Mouse (Mus musculus) gastrocnemius, adult 8-10 months (tissue): ENCODE data around the gene Cep250. TPM values are rescaled to one million over a fixed set of nuclear protein-coding genes. Genes with fewer than 3 reads are reported as not detected.

Source experiments
- DNase-seq, 2 experiments: peaks; one replicate each; pipeline ENCODE4 v3.0.0; 2022; ENCODE audit warnings: low spot score in 2 of 2
- total RNA-seq, 4 experiments: library from RNA; stranded (reverse); gene quantifications; 2 replicates each; pipeline ENCODE4 v1.2.4; 2022

Cep250 gene
- total RNA-seq, 4 experiments from 2014 or later: 4.1 to 4.5 (median 4.2) TPM

DNA sequence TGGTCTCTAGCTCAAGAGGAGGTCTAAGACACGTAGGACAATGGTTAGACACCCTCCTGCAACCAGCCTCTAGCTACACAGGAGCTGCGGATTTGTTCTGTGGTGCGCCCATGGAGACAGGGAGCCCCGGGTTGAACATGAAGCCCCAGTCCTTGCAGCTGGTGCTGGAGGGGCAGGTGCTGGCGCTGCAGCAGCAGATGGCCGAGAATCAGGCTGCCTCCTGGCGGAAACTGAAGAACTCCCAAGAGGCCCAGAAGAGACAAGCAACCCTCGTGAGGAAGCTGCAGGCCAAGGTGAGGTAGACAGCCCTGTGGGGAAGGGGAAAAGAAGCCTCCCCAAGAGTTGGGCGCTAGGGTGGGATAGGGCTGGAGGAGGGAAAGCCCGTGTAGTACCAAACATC, 5.6 kb downstream of the Cep250 start:
- DNase-seq: no peak

DNA sequence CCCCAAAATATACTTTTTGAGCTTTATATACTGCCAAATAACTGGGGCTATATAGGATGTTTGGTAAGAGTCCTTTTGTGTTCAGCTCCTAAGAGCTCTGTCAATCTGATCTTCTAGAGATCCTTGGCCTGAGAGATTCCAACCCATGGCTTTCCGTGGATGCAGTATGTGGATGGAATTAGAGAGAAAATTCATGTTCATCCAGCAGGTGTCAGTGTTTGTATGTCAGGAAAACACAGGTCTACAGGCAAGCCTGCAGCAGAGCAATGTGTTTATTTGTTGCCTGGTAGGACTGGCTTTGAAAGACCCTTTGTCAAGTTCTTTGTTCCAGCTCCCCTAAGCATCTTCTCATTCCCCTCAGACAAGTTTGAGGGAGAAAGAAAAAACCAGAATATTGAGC, 6.7 kb downstream of the Cep250 start:
- no peak for DNase-seq

DNA sequence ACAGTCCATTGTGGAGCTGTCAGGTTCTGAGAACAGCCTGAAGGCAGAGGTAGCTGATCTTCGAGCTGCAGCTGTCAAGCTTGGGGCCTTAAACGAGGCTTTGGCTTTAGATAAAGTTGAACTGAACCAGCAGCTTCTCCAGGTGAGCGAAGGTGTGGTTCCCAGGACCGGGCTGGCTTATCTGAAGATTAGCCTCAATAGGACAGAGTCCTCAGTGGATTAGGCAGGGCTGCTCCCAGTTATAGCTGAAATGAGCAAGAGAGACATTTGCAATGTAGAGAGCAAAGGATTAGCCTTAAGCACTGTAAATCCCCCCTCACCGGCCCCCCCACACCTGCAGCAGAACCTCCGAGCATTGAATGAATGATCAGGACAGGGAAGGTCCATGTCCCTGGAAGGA, 17.1 kb downstream of the Cep250 start:
- DNase-seq: no peak

DNA sequence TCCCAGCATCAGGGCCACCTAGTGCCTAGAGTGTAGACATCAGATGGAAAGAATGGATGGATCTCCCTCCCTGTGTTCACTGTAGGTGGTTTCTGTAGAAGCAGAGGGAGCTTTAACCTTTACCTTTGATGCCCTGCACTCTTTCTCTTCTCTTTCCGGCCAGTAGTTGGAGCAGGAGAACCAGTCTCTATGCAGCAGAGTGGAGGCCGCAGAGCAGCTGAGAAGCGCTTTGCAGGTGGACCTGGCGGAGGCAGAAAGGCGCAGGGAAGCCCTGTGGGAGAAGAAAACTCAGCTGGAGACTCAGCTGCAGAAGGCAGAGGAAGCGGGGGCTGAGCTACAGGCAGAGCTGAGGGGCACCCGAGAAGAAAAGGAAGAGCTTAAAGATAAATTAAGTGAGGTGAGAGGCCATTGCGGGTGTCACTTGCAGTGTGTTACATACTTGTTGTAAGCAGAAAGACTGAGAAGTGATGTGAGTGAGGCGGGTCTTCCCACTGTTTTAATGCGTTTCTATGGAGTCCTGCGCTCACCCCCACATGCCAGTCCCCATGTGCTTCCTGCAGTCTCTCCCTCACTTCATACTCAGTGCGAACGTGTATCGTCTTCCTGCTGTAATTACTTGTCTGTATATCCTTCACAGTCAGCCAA, 18.0 kb downstream of the Cep250 start:
- no peak for DNase-seq

DNA sequence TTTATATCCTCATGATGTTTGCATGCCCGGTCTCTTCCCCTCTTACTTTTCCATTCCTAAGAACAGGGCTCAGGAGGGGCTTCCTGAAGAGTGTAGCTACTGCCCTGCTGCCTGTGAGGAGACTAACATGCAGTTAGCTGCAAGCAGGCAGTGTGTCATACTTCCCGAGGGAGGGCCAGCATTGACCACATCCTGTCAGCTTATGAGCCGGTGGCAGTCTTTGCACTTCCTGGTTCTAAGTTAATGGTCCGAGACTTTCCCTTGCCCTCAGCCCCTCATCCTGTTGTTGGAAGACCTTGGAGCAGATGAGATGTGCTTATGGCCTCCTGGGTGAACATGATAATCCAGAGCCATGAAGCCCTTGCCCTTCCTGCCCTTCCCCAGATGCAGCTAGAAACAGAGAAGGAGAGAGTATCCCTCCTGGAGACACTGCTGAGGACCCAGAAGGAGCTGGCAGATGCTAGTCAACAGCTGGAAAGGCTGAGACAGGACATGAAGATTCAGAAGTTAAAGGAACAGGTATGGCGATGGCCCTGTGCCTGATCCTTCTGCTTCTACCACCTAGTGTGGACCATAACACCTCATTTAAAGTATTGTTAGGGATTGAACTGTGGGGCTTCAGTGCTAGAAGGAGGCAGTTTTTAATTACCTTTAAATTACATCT, 23.2 kb downstream of the Cep250 start:
- no peak for DNase-seq

DNA sequence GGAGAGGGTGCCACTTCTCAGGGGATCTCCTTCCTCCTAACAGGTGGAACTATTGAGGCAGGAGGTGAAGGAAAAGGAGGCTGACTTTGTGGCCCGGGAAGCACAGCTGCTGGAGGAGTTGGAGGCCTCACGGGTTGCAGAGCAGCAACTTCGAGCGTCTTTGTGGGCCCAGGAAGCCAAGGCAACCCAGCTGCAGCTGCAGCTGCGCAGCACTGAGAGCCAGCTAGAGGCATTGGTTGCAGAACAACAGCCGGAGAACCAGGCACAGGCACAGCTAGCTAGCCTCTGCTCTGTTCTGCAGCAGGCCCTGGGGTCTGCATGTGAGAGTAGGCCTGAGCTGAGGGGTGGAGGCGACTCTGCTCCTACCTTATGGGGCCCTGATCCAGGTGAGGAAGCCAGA, 29.5 kb downstream of the Cep250 start:
- no peak for DNase-seq

DNA sequence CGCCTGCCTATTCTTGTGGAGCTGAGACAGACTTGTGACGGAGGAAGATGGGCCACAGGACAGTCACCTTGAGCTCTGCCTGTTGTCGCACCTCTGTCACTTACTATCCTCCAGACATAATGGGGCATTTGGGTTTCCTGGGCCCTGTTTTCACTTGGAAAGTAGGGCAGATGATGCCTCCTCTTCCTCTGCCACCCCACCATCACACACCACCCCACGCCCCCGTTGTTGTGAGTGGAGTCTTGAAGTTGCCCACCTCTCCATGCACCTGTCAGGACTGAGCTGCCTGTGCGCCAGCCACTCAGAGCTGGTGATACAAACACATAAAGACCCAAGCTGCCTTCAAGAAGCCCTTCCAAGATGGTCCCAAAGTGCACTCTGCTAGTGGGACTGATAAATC, 30.9 kb downstream of the Cep250 start:
- DNase-seq: no peak

DNA sequence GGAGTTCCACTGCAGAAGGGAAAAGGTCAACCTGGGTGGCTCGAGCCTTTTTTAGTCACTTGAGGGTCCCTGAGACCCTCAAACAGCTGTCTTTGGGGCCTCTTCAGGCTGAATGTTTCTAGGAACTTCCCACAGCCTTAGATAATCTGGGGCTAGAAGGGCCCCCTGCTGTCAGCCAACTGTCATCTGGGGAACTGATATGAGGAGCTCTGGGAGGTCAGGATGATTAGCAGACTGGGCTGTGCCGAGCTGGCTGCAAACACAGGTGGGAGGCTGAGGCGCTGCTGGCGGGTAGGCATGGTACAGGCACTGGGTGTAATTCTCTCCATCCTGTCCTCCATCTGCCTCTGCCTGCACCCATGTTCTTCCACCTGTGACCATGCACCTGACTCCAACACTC, 32.8 kb downstream of the Cep250 start:
- DNase-seq: no peak

DNA sequence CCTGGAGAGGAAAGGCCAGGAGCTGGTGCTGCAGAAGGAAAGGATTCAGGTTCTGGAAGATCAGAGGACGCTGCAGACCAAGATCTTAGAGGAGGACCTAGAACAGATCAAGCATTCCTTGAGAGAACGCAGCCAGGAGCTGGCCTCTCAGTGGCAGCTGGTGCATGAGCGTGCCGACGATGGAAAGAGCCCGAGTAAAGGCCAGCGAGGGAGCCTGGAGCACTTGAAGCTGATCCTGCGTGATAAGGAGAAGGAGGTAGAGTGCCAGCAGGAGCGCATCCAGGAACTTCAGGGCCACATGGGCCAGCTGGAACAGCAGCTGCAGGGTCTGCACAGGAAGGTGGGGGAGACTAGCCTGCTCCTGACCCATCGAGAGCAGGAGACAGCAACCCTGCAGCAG, 34.9 kb downstream of the Cep250 start:
- no peak for DNase-seq

DNA sequence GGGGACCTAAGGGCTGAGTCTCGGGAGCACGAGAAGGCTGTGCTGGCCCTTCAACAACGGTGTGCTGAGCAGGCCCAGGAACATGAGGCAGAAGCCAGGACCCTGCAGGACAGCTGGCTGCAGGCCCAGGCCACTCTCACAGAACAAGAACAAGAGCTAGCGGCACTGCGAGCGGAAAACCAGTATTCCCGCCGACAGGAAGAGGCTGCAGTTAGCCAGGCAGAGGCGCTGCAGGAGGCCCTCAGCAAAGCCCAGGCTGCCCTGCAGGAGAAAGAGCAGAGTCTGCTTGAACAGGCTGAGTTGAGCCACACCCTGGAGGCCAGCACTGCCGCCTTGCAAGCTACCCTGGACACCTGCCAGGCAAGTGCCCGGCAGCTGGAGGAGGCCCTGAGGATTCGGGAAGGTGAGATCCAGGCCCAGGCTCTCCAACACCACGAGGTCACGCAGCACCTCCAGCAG, 35.6 kb downstream of the Cep250 start:
- DNase-seq: peak; percentile 43 to 63

DNA sequence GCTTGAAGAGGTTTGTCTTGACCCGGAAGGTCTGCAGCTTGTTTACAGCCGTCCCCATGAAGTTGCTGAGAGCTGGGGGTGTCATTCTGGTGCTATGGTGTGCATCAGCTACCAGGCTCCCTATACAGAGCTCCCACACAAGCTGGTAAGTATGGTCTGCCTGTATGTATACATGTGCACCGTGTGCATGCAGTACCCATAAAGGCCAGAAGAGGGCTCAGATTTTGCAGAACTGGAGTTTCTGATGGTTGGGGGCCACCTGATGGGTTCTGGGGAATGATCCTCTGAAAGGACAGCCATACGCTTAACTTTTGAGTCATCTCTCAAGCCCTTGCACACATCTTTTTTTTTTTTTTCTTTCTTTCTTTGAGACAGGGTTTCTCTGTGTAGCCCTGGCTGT, 49.1 kb downstream of the Cep250 start:
- DNase-seq: no peak

DNA sequence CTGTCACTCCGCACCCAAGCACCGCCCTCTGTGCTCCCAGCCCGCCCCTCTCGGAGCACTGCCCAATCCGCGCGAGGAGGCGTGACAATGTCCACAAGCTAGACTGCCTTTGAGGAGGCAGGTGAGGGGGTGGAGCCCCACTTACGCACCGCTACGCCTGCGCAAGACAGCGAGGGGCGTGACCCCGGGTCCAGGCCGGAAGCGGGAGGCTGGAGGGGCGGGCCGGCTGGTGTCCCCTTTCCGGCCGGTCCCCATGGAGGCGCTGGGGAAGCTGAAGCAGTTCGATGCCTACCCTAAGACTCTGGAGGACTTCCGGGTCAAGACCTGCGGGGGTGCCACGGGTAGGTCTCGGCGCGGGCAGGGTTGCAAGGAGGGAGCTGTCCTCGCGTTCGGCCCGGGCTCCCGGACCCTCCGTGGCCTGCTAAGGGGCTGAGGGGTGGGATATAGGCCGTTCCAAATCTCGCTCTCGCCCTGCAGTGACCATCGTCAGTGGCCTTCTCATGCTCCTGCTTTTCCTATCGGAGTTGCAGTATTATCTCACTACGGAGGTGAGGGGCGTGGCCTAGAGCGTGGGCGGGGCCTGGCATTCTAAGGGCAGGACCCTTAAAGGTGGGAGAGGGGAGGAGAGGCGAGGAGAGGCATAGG, 51.8 kb downstream of the Cep250 start, which contains the start of the genes 6430550D23Rik and Ergic3:
Gene 6430550D23Rik, minus strand, starts transcription at position 90 of the 645 bp plus-strand sequence.
Gene Ergic3, plus strand, starts transcription at position 158 of the 645 bp plus-strand sequence.
- DNase-seq: peak; percentile 99

DNA sequence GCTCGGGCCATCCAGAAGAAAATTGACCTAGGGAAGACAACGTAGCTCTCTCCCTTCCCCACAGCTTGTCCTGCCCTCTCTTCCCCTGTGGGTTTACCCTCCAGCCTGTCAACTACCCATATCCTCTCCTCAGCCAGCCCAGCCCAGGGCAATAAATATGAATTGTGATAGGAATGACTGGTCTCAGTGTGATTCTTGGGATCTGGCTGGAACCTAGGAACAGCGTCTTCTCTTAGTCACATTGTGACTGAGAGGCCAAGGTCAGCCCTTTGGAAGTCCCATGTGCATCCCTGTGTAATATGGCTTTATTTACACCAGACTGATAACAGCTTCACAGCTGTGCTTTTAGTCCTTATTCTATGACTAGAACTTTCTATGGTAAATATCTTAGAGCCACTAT, 61.8 kb downstream of the Cep250 start:
- DNase-seq: no peak

DNA sequence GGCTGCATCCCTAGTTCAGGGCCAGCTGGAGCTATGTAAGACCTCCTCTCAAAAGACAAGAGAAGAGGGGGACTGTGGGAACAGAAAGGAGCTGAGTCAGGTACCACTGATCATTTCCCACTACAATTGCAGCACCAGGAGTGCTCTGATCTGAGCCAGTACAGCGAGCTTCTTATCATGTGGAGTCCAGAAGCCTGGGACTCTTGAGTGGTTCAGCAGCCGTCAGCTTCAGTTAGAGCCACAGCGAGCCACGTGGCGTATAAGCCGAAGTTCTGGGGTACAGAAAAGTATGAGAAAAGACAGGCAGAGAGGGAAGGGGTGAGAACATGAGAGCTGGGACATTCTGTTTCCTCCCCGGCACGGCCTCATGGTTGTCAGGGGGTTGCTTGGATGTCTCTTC, 65.0 kb downstream of the Cep250 start:
- DNase-seq: no peak

DNA sequence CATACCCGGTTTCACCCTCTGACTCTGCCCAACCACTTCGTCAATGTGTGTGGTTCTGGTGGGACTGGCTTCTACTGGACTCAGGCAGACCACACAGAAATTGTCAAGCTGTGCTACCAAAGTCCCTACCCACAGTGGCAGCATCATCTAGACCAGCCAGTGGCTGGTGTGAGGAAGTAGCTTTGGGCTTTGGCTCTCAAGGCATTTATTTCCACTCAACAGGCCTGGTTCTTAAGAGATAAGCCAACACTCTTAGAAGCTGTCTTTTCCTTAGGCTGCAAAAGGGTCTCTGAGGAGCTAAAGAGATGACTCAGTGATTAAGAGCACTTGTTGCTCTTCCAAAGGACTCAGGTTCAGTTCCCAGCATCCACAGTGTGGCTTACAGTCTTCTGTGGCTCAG, 65.5 kb downstream of the Cep250 start:
- no peak for DNase-seq

DNA sequence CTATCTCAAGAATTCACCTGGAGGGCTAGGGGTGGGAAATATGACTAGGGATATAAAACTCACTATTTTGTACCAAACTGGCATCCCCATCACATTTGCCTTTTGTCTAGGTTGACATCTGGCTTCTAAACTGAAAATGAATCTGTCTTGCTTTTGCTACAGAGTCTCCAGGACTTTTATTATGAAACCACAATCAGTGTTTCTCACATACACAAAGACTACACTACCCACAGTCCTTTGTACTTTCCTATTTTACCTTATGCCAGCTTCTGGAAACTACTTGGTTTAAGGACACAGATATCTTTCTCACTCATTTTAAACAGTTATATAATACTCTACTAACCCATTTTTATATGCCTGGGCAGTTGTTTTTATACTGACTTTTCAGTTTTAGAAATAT, 69.2 kb downstream of the Cep250 start:
- no peak for DNase-seq

DNA sequence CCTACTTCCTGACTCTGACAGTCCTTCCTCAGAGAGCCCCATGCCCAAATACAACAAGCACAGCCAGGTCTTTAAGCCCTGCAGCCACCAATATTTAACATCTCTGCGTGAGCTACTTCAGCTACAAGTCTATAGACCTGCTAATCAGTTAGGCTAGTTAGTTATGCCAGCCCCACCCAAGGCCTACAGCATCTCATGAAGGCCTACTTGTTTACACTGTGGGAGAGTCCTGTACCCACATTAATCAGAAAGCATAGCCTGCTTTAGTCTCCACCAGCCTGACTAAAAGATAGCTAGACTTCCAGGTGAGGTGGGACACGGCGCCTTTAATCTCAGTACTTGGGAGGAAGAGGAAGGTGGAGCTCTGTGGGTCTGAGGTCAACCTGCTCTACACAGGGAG, 83.1 kb downstream of the Cep250 start:
- DNase-seq: no peak

DNA sequence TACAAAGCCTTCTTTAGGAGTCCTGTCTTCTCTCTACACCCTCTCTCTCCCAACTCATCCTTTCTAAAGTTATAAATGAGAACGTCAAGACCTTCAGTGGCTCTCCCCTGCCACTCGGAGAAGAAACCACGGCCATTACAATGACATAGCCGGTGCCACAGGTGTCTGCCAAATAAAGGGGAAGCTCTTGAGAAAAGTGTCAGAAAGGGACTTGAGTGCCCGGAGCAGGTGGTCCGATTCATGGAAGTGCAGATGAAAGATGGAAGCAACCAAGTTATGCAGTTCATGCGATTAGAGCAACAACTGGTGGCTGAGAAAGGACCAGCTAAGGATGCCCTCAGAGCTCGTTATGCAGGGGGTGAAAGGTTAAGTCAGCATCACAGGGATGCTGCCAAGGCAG, 86.6 kb downstream of the Cep250 start:
- DNase-seq: no peak

DNA sequence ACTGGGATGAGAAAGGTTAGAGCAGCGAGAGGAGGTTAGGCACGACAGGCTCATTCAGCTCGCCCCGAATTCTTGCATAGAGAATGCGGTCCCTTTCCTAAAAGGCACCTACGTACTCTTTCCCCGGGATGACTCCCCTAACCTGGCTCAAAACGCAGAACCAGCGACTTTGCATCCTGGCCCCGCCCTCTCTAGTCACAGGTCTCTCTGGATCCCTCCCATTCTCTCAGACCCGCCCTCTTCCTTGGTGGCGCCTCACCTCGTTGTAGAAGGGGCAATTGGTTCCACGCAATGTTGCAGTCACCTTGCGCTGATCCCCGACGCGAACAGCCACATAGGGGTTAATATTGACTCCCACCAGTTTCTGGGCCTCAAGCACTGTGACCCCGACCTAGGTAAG, 91.7 kb downstream of the Cep250 start:
- DNase-seq: no peak
